Mouse (Mus musculus): ENCODE results near the gene Duoxa1.
"Not testable (repeated sequence)": the region's sequence is repeated elsewhere in the genome, so short reads cannot be mapped to it uniquely, and the experiment has no call there.

The Duoxa1 gene

GRCm38 (mm10) chr2:122313536-122313935 is at the start of gene Duoxa1:
Gene Duoxa1 (minus strand): TSS chr2:122313730.
- DNase-seq: no peak

GRCm38 (mm10) chr2:122362622-122363523 is 49.3 kb upstream of the Duoxa1 start:
- DNase-seq: no peak

GRCm38 (mm10) chr2:122361868-122362621 is 48.5 kb upstream of the Duoxa1 start:
- DNase-seq: no peak

- DNase-seq: no peak
Observed at GRCm38 (mm10) chr2:122361181-122361580, 47.7 kb upstream of the Duoxa1 start.

GRCm38 (mm10) chr2:122360310-122360709 is 46.8 kb upstream of the Duoxa1 start:
- DNase-seq: no peak

- DNase-seq: no peak
Observed at GRCm38 (mm10) chr2:122356187-122356586, 42.7 kb upstream of the Duoxa1 start.

GRCm38 (mm10) chr2:122355389-122355788 is 41.9 kb upstream of the Duoxa1 start:
- DNase-seq: no peak

GRCm38 (mm10) chr2:122354191-122354929 is 40.8 kb upstream of the Duoxa1 start:
- DNase-seq: no peak

GRCm38 (mm10) chr2:122353765-122354164 is 40.2 kb upstream of the Duoxa1 start:
- no peak for DNase-seq

- DNase-seq: no peak
Observed at GRCm38 (mm10) chr2:122352992-122353391, 39.5 kb upstream of the Duoxa1 start.

GRCm38 (mm10) chr2:122351931-122352329 is 38.4 kb upstream of the Duoxa1 start:
- DNase-seq: no peak

GRCm38 (mm10) chr2:122351156-122351930 is 37.8 kb upstream of the Duoxa1 start:
- DNase-seq: no peak

- peak; percentile 20 to 35 for DNase-seq
Observed at GRCm38 (mm10) chr2:122349136-122349785, 35.7 kb upstream of the Duoxa1 start.

GRCm38 (mm10) chr2:122348531-122349131 is 35.1 kb upstream of the Duoxa1 start:
- DNase-seq: peak; percentile 88

- DNase-seq: no peak
Observed at GRCm38 (mm10) chr2:122347257-122347656, 33.7 kb upstream of the Duoxa1 start.

- not testable (repeated sequence) for DNase-seq
Observed at GRCm38 (mm10) chr2:122346164-122346563, 32.6 kb upstream of the Duoxa1 start.

GRCm38 (mm10) chr2:122345106-122345893 is 31.8 kb upstream of the Duoxa1 start:
- no peak for DNase-seq

GRCm38 (mm10) chr2:122337291-122337690 is 23.8 kb upstream of the Duoxa1 start:
- DNase-seq: no peak

GRCm38 (mm10) chr2:122334170-122334569 is 20.6 kb upstream of the Duoxa1 start:
- no peak for DNase-seq

- no peak for DNase-seq
Observed at GRCm38 (mm10) chr2:122332222-122332621, 18.7 kb upstream of the Duoxa1 start.

All from thymus, postnatal 36 days (tissue).